Mouse (Mus musculus) liver, adult 2 months (tissue): ENCODE measurements around the gene Slc7a5.

Experiments
- CTCF ChIP-seq: fragments of 200-500 bp; IDR thresholded peaks from 2 replicates; pipeline ENCODE4 v1.5.1; 2011; ENCODE audit warnings: low read depth, low read length, control low read depth
- POLR2A ChIP-seq: fragments of 200-500 bp; IDR thresholded peaks from 2 replicates; pipeline ENCODE4 v1.6.1; 2011; ENCODE audit warnings: low read length, control low read depth; ENCODE audit not compliant: insufficient read depth; ENCODE audit errors: extremely low read depth

DNA sequence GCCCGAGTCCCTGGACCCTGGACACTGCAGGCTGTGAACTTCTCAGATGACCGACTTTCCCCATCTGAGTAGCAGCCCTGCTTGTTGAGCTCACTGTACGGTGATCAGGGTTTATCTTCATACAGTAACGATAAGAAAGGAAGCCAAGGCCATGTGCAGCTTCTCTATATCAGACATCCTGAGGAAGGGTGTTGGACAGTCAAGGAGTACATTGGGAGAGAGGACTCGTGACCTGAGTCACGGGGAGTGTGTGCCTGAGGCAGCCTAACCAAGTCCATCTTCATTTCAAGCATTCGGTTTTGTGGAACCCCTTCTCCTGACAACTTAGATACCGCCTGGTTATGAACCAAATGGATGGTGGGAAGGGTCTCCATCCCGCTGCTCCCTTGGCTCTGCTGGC, 32.0 kb downstream of the Slc7a5 start:
- no peak for TF ChIP-seq POLR2A
- no peak for TF ChIP-seq CTCF
